Mouse (Mus musculus) layer of hippocampus, adult 18-20 months (tissue): ENCODE results near the gene Btnl2. TPM values are rescaled to one million over a fixed set of nuclear protein-coding genes. Genes with fewer than 3 reads are reported as not detected.
"Not testable (repeated sequence)": the region's sequence is repeated elsewhere in the genome, so short reads cannot be mapped to it uniquely, and the experiment has no call there.

Experiments
- DNase-seq, 2 experiments: peaks; one replicate each; pipeline ENCODE4 v3.0.0; 2022; ENCODE audit warnings: low spot score in 2 of 2
- long read RNA-seq: library from polyadenylated mRNA; stranded (forward); transcript quantifications from one replicate; pipeline ENCODE4 v2.0.0, GENCODE M21; 2021
- total RNA-seq, 2 experiments: library from RNA; stranded (reverse); gene quantifications; 2 replicates each; pipeline ENCODE4 v1.2.3; 2021

Btnl2 gene
- total RNA-seq: under 1 TPM; 0.28 to 0.87 TPM
- long read RNA-seq, partial matches to known transcripts: 3 of 3 reads
- long read RNA-seq, other reads (novel, unspliced or antisense): 0 of 3 reads

DNA sequence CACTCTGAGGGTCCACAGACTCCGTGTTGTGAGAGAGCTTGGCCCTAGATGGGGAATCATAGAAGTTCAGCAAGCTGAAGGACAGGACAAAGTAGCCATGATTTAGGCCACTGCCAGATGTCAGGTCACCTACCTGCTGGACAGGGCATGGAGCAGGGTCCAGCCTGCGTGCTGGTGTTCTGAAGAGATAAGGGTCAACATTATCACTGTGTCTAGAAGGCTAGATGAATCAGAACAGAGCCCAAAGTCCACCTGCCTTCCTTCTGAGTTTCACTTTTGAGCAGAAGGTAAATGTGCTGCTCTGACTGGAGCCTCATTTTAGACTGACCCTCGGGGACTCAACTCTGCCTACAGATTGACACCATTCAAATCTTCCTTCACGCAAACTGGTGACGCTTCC, at the start of gene Btnl2:
Gene Btnl2 (plus strand): TSS at position 284 of the 400 bp plus-strand sequence.
- no peak for DNase-seq

- peak; percentile 80 to 97 for DNase-seq
Measured at GRCm38 (mm10) chr17:34305380-34306030, 49.1 kb upstream of the Btnl2 start, which contains the start of gene H2-Eb1. Gene H2-Eb1 (plus strand): TSS chr17:34305867.

DNA sequence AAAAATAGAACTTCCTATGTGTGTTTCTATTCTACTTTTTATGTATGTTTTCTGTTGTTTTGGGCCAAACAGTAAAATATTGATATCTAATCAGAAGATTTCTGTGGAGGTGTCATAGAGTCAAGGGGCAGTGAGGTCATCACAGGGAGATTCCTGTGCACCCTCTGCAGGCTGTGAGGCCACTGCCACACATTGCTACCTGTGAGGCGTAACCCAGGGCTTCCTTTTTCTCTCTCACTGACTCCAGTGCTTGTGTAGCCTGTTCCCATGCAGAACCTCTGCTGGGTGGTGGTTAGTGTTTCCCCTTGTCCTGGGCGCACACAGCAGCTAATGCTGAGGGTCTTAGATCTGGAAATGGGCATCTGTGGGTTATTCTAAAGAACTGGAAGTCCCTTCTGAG, 48.2 kb upstream of the Btnl2 start:
- DNase-seq: no peak

- DNase-seq: no peak
Measured at GRCm38 (mm10) chr17:34307216-34307615, 47.4 kb upstream of the Btnl2 start.

DNA sequence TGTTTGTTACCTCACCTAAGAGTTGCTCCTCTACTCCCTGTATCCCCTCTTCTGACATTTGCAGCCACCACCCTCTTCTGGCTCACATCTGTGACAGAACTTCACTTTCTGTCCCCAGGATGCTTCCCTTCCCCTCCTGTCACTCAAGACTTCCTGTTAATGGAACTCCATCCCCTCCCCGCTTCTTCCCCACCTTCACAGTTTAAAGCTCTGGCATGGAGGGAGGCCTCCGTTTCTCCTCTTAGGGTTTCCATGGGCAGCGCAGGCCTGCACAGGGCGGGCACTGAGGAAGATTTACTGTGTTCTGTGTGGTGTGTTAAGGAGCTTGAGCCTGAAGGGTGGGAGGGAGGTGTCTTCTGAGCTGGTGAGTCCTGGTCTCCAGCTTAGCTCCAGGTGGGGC, 46.5 kb upstream of the Btnl2 start:
- no peak for DNase-seq

DNA sequence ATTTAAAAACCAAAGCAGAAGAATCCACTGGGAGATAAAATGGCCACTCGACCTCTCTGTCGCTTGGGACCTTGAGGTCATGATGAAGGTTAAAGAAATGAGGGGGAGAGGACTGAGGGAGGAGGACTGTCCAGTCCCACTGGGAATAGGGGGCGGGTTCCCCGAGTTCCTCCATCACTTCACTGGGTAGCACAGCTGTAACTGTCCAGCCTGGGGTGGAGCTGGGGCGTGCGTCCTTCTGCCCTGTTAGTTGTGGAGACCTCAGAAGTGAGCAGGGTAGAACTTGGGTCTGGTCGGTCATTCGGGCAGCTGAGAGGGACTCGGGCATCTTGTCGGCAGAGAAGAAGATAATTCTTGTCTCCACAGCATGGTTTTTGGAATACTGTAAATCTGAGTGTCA, 45.4 kb upstream of the Btnl2 start:
- no peak for DNase-seq

- peak; percentile 62 to 81 for DNase-seq
Measured at GRCm38 (mm10) chr17:34309683-34310385, 44.8 kb upstream of the Btnl2 start.

- not testable (repeated sequence) for DNase-seq
Measured at GRCm38 (mm10) chr17:34310526-34310925, 44.1 kb upstream of the Btnl2 start.

DNA sequence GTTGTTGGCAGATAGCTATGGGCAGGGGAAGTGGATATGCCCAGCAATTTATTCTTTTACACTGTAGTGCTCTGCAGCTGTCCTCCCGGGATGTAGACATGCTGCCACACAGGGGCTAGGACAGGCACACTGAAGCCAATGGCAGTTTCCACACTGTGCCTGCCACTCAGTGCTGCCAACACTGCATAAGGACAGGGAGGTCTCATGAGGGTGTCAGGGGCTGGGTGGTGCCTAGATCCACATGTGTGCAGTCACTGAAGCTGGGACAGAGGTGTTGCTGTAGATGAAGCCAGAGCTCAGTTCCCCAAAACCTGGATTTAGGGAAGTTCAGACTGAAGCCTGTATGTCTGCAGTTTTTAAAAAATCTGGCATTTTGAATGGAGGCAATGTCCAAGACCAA, 42.4 kb upstream of the Btnl2 start:
- no peak for DNase-seq

DNA sequence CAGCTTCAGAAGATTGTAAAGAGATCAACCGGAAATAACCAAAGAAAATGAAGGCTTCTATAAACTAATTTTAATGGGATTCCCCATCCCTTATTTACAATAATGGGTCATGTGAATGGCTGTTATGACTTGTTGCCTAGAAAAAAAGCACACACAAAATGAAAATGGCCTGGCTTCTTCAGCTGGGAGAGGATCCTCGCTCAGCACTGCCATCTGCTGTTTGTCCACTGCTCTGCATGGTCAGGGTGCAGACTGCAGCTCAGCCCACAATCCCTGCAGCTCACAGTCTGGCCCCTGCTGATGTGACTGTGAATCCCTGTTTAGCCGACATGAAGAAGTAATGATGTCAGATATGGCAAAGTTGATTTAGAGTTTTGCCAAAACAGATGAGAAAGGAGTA, 41.2 kb upstream of the Btnl2 start:
- DNase-seq: peak; percentile 57 to 83

GRCm38 (mm10) chr17:34314286-34314685, 40.3 kb upstream of the Btnl2 start:
- DNase-seq: no peak

DNA sequence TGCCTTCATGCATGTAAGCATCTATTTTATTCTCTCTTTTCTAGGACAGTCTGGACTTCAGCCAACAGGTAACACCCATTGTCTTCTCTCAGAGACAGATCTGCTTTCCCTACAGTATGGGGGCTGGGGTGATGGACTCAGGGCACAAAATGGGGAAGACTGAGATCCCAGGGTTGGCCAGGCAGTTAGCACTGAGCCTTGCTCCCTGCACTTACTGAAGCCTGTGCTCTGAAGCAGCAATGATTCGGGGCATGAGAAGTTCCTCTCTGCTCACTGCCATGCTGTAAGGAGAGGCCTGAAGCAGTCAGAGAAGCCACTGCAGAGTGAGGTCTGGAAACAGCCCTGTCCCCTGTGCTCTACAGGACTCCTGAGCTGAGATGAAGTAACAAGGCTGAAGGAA, 39.1 kb upstream of the Btnl2 start:
- no peak for DNase-seq

- no peak for DNase-seq
Measured at GRCm38 (mm10) chr17:34316697-34317096, 37.9 kb upstream of the Btnl2 start.

GRCm38 (mm10) chr17:34317275-34317674, 37.3 kb upstream of the Btnl2 start:
- DNase-seq: no peak

- no peak for DNase-seq
Measured at GRCm38 (mm10) chr17:34325436-34325835, 29.2 kb upstream of the Btnl2 start, which contains the start of gene H2-Eb2. Gene H2-Eb2 (plus strand): TSS chr17:34325665.

DNA sequence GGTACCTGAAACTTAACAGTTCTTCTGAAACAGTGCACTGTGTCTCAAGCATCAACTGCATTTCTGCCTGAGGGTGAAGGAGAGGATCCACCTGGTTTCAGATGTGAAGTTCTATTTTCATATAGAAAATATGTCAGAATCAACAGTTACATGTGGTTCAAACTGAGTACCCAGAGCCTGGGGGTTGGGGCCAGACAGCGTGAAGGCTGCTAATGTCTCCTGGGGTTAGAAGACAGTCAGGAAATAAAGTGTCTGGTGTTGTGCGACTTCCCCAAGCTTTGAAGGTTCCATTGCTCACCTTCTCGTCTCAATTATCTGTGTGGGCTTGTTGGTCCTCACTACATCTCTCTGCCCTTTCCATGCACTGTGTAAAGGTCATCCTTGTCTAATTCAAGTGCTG, 28.2 kb upstream of the Btnl2 start:
- no peak for DNase-seq

- DNase-seq: no peak
Measured at GRCm38 (mm10) chr17:34329807-34330206, 24.8 kb upstream of the Btnl2 start.

DNA sequence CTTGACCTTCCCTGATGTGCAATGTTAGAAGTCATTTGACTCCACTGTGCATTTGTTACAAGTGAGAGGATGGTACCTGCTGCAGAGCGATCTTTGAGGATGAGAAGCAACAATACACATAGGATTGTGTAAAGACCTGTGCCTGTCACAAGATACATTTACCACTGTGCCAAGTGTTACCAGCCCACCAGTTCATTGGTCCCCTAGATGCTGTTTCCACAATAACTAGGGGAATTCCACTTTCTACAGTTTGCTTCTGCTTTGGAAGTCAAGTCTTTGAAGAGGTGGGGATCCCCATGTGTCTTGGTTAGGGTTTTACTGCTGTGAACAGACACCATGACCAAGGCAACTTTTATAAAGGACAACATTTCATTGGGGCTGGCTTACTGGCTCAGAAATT, 23.4 kb upstream of the Btnl2 start:
- DNase-seq: no peak

- no peak for DNase-seq
Measured at GRCm38 (mm10) chr17:34340619-34341402, 13.8 kb upstream of the Btnl2 start.

DNA sequence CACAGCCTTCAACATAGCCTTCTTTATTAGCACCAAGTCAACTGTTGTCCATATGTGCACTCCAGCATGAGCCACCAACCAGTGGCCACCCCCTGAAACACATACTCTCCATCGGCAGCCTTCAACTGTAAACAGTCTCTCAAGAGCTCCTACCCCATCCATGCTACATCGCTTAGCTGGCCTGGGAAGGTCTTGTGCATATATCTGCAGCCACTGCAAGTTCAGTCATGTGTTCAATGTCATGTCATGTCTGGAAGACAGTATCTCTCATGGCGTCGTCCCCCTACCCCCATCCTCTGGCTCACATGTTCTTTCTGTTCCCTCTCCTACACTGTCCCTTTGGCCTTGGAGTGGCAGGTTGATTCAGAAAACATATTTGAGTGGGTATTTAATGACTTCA, 9.7 kb upstream of the Btnl2 start:
- no peak for DNase-seq

GRCm38 (mm10) chr17:34345486-34345885, 9.1 kb upstream of the Btnl2 start:
- DNase-seq: no peak

DNA sequence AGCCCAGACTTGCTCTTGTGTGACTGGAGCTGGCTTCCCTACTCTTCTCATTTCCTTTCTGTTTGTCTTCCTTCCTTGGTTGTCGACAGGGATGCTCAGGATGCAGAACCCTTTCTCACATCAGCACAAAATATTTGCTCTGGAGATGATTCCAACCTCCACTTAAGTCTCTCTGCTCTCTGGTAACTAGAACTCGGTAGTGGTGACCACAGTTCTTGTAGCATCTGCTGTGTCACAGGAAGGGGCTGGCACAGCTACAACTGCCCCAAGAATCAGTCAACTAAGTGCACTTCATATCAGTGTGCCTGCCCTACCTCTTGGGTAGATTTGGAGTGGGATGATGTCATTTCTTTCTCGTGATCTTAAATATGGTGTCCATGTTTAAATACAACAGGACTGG, 8.6 kb upstream of the Btnl2 start:
- no peak for DNase-seq
